Mouse (Mus musculus) embryonic fibroblast, embryonic 13.5 days (primary cell): Measurements from ENCODE around the gene Pitpnm2.

Source experiments
- CTCF ChIP-seq: IDR thresholded peaks from 2 replicates; pipeline ENCODE4 v1.5.1; 2011; ENCODE audit warnings: mild to moderate bottlenecking, control low read depth, low read length, moderate library complexity, borderline replicate concordance; ENCODE audit not compliant: insufficient read depth
- POLR2A ChIP-seq: IDR thresholded peaks from 2 replicates; pipeline ENCODE4 v1.6.1; 2011; ENCODE audit warnings: low read depth, mild to moderate bottlenecking, control low read depth, low read length, moderate library complexity

- no peak for TF ChIP-seq CTCF
- TF ChIP-seq POLR2A: no peak
Measured at GRCm38 (mm10) chr5:124073682-124074081, 175.9 kb downstream of the Pitpnm2 start.
